Mouse (Mus musculus): ENCODE results near the gene Gm13697. TPM values are rescaled to one million over a fixed set of nuclear protein-coding genes. Genes with fewer than 3 reads are reported as not detected.

The Gm13697 gene
- polyA plus RNA-seq, 1 experiment from 2014 or later: not detected

DNA sequence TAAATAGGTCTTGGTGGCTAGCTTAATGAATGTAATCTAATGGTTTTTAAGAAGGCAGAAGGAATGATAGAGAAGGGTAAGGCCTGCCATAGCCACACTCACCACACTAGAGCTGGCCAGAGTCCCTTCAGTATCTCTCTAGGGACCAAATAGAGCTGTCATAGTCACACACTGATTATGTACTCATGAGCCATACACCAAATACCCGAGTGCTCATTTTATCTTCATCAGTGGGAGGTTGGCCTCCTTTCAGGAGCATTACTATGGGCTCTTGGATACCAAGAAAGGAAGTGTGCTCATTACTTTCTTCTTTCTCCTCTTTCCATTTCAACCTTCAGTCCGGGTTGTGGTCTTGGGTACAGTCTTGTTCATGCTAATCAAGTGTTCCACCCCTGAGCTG, 37.4 kb downstream of the Gm13697 start:
- no peak overlapping the region for H3K27ac ChIP-seq (ENCODE audit: low read depth, low read length)
- H3K4me1 ChIP-seq (ENCODE audit: control insufficient read depth, insufficient read depth, low read length): no peaks in the 10 kb centered on the region
- H3K4me3 ChIP-seq (ENCODE audit: low read depth, low read length): no peak overlapping the region
- ATAC-seq (ENCODE audit: low read depth): no peak
- WGBS: 88% methylated on average over 2 of the region's 2 CpGs
- no peaks in the 10 kb centered on the region for H3K27me3 ChIP-seq (ENCODE audit: control insufficient read depth, insufficient read depth, low read length)
- no peak overlapping the region for H3K4me2 ChIP-seq (ENCODE audit: low read depth, low read length)
- H3K9ac ChIP-seq (replicated peaks; ENCODE audit: low read depth, low read length): no peak overlapping the region
- H3K36me3 ChIP-seq (ENCODE audit: control insufficient read depth, insufficient read depth, low read length): no peaks in the 10 kb centered on the region
- no peaks in the 10 kb centered on the region for H3K9me3 ChIP-seq (ENCODE audit: control insufficient read depth, low read length)

DNA sequence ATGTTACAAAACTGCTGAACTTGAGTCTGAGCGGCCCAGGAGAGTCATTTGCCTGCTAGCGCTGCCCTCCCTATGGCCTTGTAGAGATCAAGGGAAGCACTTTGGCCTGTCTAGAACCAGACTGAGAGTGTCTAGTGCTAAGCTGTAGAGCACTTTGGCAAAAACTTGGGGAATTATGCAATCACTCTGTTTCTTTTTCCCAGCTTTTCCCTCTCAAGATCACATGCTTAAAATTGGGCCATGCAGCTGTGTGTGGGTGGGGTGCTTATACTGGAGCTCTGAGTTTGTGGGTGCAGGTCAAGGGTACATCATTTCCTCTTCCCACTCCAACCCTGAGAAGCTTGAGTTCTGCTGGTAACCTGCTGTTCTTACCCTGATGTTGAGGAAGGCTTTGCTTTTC, 38.4 kb downstream of the Gm13697 start:
- Histone ChIP-seq H3K4me2 (ENCODE audit: low read depth, low read length) (no peak overlapping the region), H3K9me3 (ENCODE audit: control insufficient read depth, low read length) (no peaks in the 10 kb centered on the region), H3K9ac (replicated peaks; ENCODE audit: low read depth, low read length) (no peak overlapping the region), H3K27ac (ENCODE audit: low read depth, low read length) (no peak overlapping the region), H3K4me3 (ENCODE audit: low read depth, low read length) (no peak overlapping the region), H3K36me3 (ENCODE audit: control insufficient read depth, insufficient read depth, low read length) (no peaks in the 10 kb centered on the region), H3K4me1 (ENCODE audit: control insufficient read depth, insufficient read depth, low read length) (no peaks in the 10 kb centered on the region), H3K27me3 (ENCODE audit: control insufficient read depth, insufficient read depth, low read length) (no peaks in the 10 kb centered on the region)
- WGBS: 85% methylated on average over 2 of the region's 2 CpGs
- no peak for ATAC-seq (ENCODE audit: low read depth)

DNA sequence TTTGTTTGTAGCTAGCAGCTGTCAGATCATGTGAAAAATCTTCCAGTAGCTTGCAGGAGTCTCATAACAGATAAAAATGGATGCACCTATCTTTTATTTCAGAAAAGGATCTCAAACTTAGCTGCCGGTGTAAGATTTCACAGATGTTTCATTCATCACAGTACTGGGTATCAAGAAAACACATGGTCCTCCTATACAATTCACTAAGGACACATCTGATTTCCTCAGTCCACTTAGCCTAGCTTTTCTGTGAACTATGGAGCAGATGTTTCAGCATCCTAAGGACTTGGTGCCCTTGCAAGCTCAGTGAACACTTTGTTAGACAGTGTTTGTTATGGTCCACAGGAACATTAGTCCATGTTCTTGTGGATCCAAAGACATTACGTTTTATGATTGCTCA, 38.8 kb downstream of the Gm13697 start:
- WGBS: 82% methylated on average over 2 of the region's 2 CpGs
- Histone ChIP-seq H3K4me3 (ENCODE audit: low read depth, low read length) (no peak overlapping the region), H3K4me2 (ENCODE audit: low read depth, low read length) (no peak overlapping the region), H3K36me3 (ENCODE audit: control insufficient read depth, insufficient read depth, low read length) (no peaks in the 10 kb centered on the region), H3K27me3 (ENCODE audit: control insufficient read depth, insufficient read depth, low read length) (no peaks in the 10 kb centered on the region), H3K9me3 (ENCODE audit: control insufficient read depth, low read length) (no peaks in the 10 kb centered on the region), H3K4me1 (ENCODE audit: control insufficient read depth, insufficient read depth, low read length) (no peaks in the 10 kb centered on the region), H3K9ac (replicated peaks; ENCODE audit: low read depth, low read length) (no peak overlapping the region), H3K27ac (ENCODE audit: low read depth, low read length) (no peak overlapping the region)
- no peak for ATAC-seq (ENCODE audit: low read depth)

DNA sequence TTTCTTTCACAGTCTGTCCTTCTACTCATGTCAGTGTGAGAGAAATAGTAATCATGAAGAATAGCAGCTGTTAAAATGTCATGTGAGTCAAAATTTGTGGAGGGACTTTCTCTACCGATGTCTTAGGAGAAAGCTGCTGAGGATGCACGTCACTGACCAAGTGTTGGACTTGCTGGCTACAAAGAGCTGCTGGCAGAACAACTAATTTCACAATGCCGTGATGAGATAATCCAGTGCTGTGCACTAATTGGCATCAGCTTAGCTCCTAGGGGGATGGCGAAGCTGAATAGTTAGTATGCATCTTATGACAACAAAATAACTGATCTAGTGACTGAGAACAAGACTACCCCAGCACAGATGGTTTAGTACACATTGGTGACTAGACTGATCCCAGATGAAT, 40.7 kb downstream of the Gm13697 start:
- WGBS: 64% methylated on average over 4 of the region's 4 CpGs
- Histone ChIP-seq H3K4me1 (ENCODE audit: control insufficient read depth, insufficient read depth, low read length) (no peaks in the 10 kb centered on the region), H3K27ac (ENCODE audit: low read depth, low read length) (no peak overlapping the region), H3K4me2 (ENCODE audit: low read depth, low read length) (no peak overlapping the region), H3K9ac (replicated peaks; ENCODE audit: low read depth, low read length) (no peak overlapping the region), H3K36me3 (ENCODE audit: control insufficient read depth, insufficient read depth, low read length) (no peaks in the 10 kb centered on the region), H3K27me3 (ENCODE audit: control insufficient read depth, insufficient read depth, low read length) (no peaks in the 10 kb centered on the region), H3K9me3 (ENCODE audit: control insufficient read depth, low read length) (no peaks in the 10 kb centered on the region), H3K4me3 (ENCODE audit: low read depth, low read length) (no peak overlapping the region)
- ATAC-seq (ENCODE audit: low read depth): peak; percentile 28; the same call in 1 of the 2 replicates

DNA sequence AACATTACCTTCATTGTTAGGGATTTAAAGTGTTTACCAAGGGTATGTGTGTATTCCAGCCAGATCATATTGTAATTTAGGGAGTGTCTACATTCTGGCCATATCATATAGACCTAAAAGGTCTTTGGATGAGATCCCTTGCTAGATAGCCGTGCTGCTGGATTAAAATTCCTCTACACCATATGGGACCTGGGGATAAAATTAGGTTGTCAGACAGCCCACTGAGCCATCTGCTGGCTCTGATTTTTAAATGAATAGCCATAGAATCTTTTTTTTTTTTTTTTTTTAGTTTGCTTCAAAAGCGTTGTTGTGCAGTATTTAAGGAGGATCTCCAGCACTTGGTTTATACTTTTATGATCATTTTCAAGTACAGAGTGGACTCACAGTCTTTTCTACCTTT, 48.0 kb downstream of the Gm13697 start:
- Histone ChIP-seq H3K27ac (ENCODE audit: low read depth, low read length) (no peak overlapping the region), H3K4me2 (ENCODE audit: low read depth, low read length) (no peak overlapping the region), H3K9ac (replicated peaks; ENCODE audit: low read depth, low read length) (no peak overlapping the region), H3K36me3 (ENCODE audit: control insufficient read depth, insufficient read depth, low read length) (no peaks in the 10 kb centered on the region), H3K4me1 (ENCODE audit: control insufficient read depth, insufficient read depth, low read length) (no peaks in the 10 kb centered on the region), H3K4me3 (ENCODE audit: low read depth, low read length) (no peak overlapping the region), H3K9me3 (ENCODE audit: control insufficient read depth, low read length) (no peaks in the 10 kb centered on the region), H3K27me3 (ENCODE audit: control insufficient read depth, insufficient read depth, low read length) (no peaks in the 10 kb centered on the region)
- ATAC-seq (ENCODE audit: low read depth): no peak
- WGBS: 89% methylated on average over 2 of the region's 2 CpGs

DNA sequence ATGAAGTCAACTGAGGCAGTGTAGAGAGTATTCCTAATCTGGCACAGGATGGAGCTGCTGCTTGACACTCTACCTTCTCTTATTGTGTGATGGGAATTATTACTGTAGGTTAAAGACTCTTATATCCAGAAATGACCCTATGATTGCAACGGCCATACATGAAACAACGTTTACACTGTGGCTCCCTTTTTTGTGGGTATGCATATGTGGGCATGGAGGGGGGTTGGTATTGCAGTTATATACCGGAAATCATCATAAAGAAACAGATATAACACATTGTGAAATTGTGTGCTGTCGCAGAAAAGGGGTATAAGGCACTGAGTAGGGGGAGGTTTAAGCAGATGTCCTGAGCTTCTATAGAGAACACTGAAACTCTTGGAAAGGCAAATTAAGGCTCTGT, 51.5 kb downstream of the Gm13697 start:
- 90% methylated on average over 4 of the region's 4 CpGs for WGBS
- H3K4me2 ChIP-seq (ENCODE audit: low read depth, low read length): no peak overlapping the region
- H3K36me3 ChIP-seq (ENCODE audit: control insufficient read depth, insufficient read depth, low read length): no peaks in the 10 kb centered on the region
- H3K4me3 ChIP-seq (ENCODE audit: low read depth, low read length): no peak overlapping the region
- no peak for ATAC-seq (ENCODE audit: low read depth)
- no peak overlapping the region for H3K9ac ChIP-seq (replicated peaks; ENCODE audit: low read depth, low read length)
- no peaks in the 10 kb centered on the region for H3K9me3 ChIP-seq (ENCODE audit: control insufficient read depth, low read length)
- H3K4me1 ChIP-seq (ENCODE audit: control insufficient read depth, insufficient read depth, low read length): no peaks in the 10 kb centered on the region
- H3K27ac ChIP-seq (ENCODE audit: low read depth, low read length): no peak overlapping the region
- no peaks in the 10 kb centered on the region for H3K27me3 ChIP-seq (ENCODE audit: control insufficient read depth, insufficient read depth, low read length)

Other genes starting within 250 kb of the Gm13697 start
- 98.7 and 110 TPM in 2 replicates for gene Fam171b, start 172.1 kb upstream of the Gm13697 start, polyA plus RNA-seq (2014; fragmentation: Nextera tagmentation; extraction: Ambion mirVana)
- not detected in 2 replicates for gene Zswim2, start 43.5 kb upstream of the Gm13697 start, polyA plus RNA-seq (2014; fragmentation: Nextera tagmentation; extraction: Ambion mirVana)
- not detected in 2 replicates for gene Gm13698, start 29.1 kb upstream of the Gm13697 start, polyA plus RNA-seq (2014; fragmentation: Nextera tagmentation; extraction: Ambion mirVana)
- gene Gm13693, start 23.2 kb upstream of the Gm13697 start, polyA plus RNA-seq (2014; fragmentation: Nextera tagmentation; extraction: Ambion mirVana): not detected in 2 replicates
- not detected in 2 replicates for gene Gm13695, start 17.4 kb upstream of the Gm13697 start, polyA plus RNA-seq (2014; fragmentation: Nextera tagmentation; extraction: Ambion mirVana)
- not detected in 2 replicates for gene Gm13696, start 11.6 kb upstream of the Gm13697 start, polyA plus RNA-seq (2014; fragmentation: Nextera tagmentation; extraction: Ambion mirVana)
- not detected in 2 replicates for gene Gm13694, start 5.8 kb upstream of the Gm13697 start, polyA plus RNA-seq (2014; fragmentation: Nextera tagmentation; extraction: Ambion mirVana)
- not detected in 2 replicates for gene Gm13691, start 5.8 kb downstream of the Gm13697 start, polyA plus RNA-seq (2014; fragmentation: Nextera tagmentation; extraction: Ambion mirVana)